8 mouse cellular contexts compared by ENCODE assay signal in the genomic region with DNA sequence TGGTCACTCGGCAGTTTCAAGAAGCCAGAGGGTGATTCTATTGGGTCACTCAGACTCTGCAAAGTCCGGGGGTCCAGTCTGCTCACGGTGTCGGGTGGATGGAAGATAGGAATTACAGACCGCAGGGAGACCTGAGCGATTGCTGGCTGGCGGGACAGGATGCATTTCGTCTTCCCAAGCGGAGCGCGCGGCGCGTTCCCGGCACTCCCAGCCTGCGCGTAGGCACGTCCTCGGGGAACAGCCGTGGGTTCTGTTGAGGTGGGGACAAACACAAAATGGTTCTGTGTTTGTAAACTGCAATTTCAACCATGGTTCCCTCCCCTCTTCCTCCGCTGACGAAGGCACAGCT. TPM values are rescaled to one million over a fixed set of nuclear protein-coding genes. Genes with fewer than 3 reads are reported as not detected.
DNase-seq lines count a peak whose midpoint lies in the region; ATAC-seq and TF ChIP-seq lines count a peak whose summit lies in the region.

No protein-coding gene starts in this region.

- peak overlapping the region; percentile 31 for H3K4me3 ChIP-seq in kidney, adult 2 months (ENCODE audit: insufficient read depth, low read depth, low read length)
- H3K4me3 ChIP-seq in forebrain, embryonic 13.5 days, result peak overlapping the region; percentile 56
- H3K4me3 ChIP-seq in kidney, embryonic 16.5 days (ENCODE audit: low read length), result peak overlapping the region; percentile 65
- H3K4me3 ChIP-seq in midbrain, embryonic 11.5 days (ENCODE audit: low read depth, low read length), result peak overlapping the region; percentile 40

- H3K9ac ChIP-seq in forebrain, embryonic 13.5 days, result peak overlapping the region; percentile 62
- H3K9ac ChIP-seq in kidney, embryonic 16.5 days (replicated peaks; ENCODE audit: low read length), result peak overlapping the region; percentile 54
- H3K9ac ChIP-seq in midbrain, embryonic 11.5 days (ENCODE audit: low read length), result peak overlapping the region; percentile 26; the same call in 1 of the 2 replicates

- no peak for DNase-seq in kidney, adult 2 months
- DNase-seq in kidney, adult 9 months, result no peak
- peak; percentile 37 for DNase-seq in adrenal gland, postnatal 14 days
- no peak for DNase-seq in midbrain, embryonic 11.5 days (ENCODE audit: low spot score, missing footprints)
- DNase-seq in urinary bladder, postnatal 25 days (ENCODE audit: low spot score), result no peak

- no peaks in the 10 kb centered on the region for H3K9me3 ChIP-seq in forebrain, embryonic 13.5 days (replicated peaks)
- H3K9me3 ChIP-seq in kidney, embryonic 16.5 days (ENCODE audit: low read length), result no peaks in the 10 kb centered on the region
- no peaks in the 10 kb centered on the region for H3K9me3 ChIP-seq in midbrain, embryonic 11.5 days (ENCODE audit: control insufficient read depth, low read length)

- no peak for TF ChIP-seq CTCF in kidney, adult 2 months (conservative IDR thresholded peaks at IDR 0.05; ENCODE audit: insufficient read depth, insufficient read length, low read depth, low read length)

- H3K4me2 ChIP-seq in forebrain, embryonic 13.5 days, result peak overlapping the region; percentile 93
- H3K4me2 ChIP-seq in kidney, embryonic 16.5 days (replicated peaks; ENCODE audit: low read depth, low read length), result peak overlapping the region; percentile 99
- peak overlapping the region; percentile 93 for H3K4me2 ChIP-seq in midbrain, embryonic 11.5 days

- H3K36me3 ChIP-seq in kidney, adult 2 months (ENCODE audit: control insufficient read depth, insufficient read depth, low read length), result no peaks in the 10 kb centered on the region
- H3K36me3 ChIP-seq in forebrain, embryonic 13.5 days (ENCODE audit: poor library complexity, severe bottlenecking), result no peaks in the 10 kb centered on the region
- H3K36me3 ChIP-seq in kidney, embryonic 16.5 days (ENCODE audit: insufficient read depth, low read length), result no peaks in the 10 kb centered on the region
- no peaks in the 10 kb centered on the region for H3K36me3 ChIP-seq in midbrain, embryonic 11.5 days (ENCODE audit: control insufficient read depth, insufficient read depth, low read length)

- 2% methylated on average over 22 of the region's 22 CpGs for WGBS in kidney, adult 2 months
- WGBS in forebrain, embryonic 13.5 days, result under 1% methylated on average over 22 of the region's 22 CpGs
- WGBS in kidney, embryonic 16.5 days, result under 1% methylated on average over 22 of the region's 22 CpGs
- 0% methylated on average over 22 of the region's 22 CpGs for WGBS in midbrain, embryonic 11.5 days

- ATAC-seq in forebrain, embryonic 13.5 days, result peak; percentile 40
- ATAC-seq in kidney, embryonic 16.5 days (ENCODE audit: low FRiP score, low TSS enrichment), result peak; percentile 36; the same call in 1 of the 2 replicates
- peak; percentile 28; the same call in 1 of the 2 replicates for ATAC-seq in midbrain, embryonic 11.5 days (ENCODE audit: low FRiP score)
- ATAC-seq in inflammation-experienced regulatory T-cells, adult 6 months, result no peak

- no peak for TF ChIP-seq POLR2A in kidney, adult 2 months (IDR thresholded peaks at IDR 0.05; ENCODE audit: low read depth, low read length)

- no peak overlapping the region for H3K27ac ChIP-seq in kidney, adult 2 months (ENCODE audit: insufficient read depth, low read depth, low read length)
- no peak overlapping the region for H3K27ac ChIP-seq in forebrain, embryonic 13.5 days
- H3K27ac ChIP-seq in kidney, embryonic 16.5 days (ENCODE audit: low read length), result no peak overlapping the region
- no peak overlapping the region for H3K27ac ChIP-seq in midbrain, embryonic 11.5 days (ENCODE audit: low read depth, low read length)

- H3K4me1 ChIP-seq in kidney, adult 2 months (ENCODE audit: control insufficient read depth, insufficient read depth, low read length), result no peaks in the 10 kb centered on the region
- H3K4me1 ChIP-seq in forebrain, embryonic 13.5 days, result peaks cover 22% of the 10 kb centered on the region
- peaks cover 17% of the 10 kb centered on the region for H3K4me1 ChIP-seq in kidney, embryonic 16.5 days (ENCODE audit: insufficient read depth, low read length)
- peaks cover 5% of the 10 kb centered on the region; the same call in 1 of the 2 replicates for H3K4me1 ChIP-seq in midbrain, embryonic 11.5 days (ENCODE audit: control insufficient read depth, insufficient read depth, low read length)

- H3K27me3 ChIP-seq in kidney, adult 2 months (replicated peaks; ENCODE audit: control insufficient read depth, insufficient read depth, low read length), result peaks cover 7% of the 10 kb centered on the region
- H3K27me3 ChIP-seq in forebrain, embryonic 13.5 days, result peaks cover 56% of the 10 kb centered on the region
- H3K27me3 ChIP-seq in kidney, embryonic 16.5 days (ENCODE audit: insufficient read depth, low read length), result peaks cover 53% of the 10 kb centered on the region
- H3K27me3 ChIP-seq in midbrain, embryonic 11.5 days (ENCODE audit: control insufficient read depth, insufficient read depth, low read length), result peaks cover 47% of the 10 kb centered on the region

RNA-seq across cellular contexts. Expression of a gene that starts 4.7 kb away (rescaled TPM):
- polyA plus RNA-seq in kidney, adult 2 months (2012; rRNA removed), result 0.07 and 0.16 TPM in 2 replicates
- total RNA-seq in adrenal gland, postnatal 14 days (2021), result 1.3 and 1.6 TPM in 2 replicates
- 1.8 and 2.4 TPM in 2 replicates for polyA plus RNA-seq in forebrain, embryonic 13.5 days (2015; fragmentation: Nextera tagmentation; extraction: Ambion mirVana)
- polyA plus RNA-seq in kidney, embryonic 16.5 days (2015; fragmentation: Nextera tagmentation; extraction: Ambion mirVana), result 1.6 and 1.7 TPM in 2 replicates
- polyA plus RNA-seq in midbrain, embryonic 11.5 days (2014; fragmentation: Nextera tagmentation; extraction: Ambion mirVana), result 1.8 and 1.9 TPM in 2 replicates
- 1 to 10 TPM; 1.2 to 2.9 (median 2.7) TPM for polyA plus RNA-seq in inflammation-experienced regulatory T-cells, adult 6 months (2017; shearing (Covaris generic))
